Mouse (Mus musculus): ENCODE measurements at regions not wholly inside any gene's neighbourhood (a gene's known extent, or its start where the extent isn't known, plus 50 kb on each side); places are given as distances from the start of the nearest gene placed in this dataset.

DNA sequence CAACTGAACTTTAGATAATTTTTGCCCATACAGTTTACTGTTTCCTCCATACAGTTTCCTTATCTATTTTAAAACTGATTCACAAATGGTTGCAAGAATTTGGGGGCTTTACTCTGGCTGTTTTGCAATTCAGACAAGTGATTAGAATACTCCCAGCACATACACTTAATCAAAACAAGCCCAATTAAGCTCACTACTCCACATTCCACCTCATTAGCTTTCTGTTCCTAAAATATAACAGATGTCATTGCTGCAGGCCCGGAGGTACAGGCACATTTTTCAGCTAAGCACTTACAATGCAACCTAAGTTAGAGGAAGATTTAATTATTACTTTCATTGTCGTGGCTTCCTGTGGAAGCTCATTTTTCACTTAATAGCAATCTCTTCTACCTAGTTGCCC is 526.9 kb upstream of the Apob start:
- no peak for ATAC-seq (replicated peaks; ENCODE audit: low FRiP score, low read depth)
- no peak for TF ChIP-seq CTCF (IDR thresholded peaks at IDR 0.05; ENCODE audit: low read depth)
- Histone ChIP-seq H3K9ac (ENCODE audit: low read depth, low read length) (no peak overlapping the region), H3K9me3 (replicated peaks; ENCODE audit: low read length) (no peaks in the 10 kb centered on the region), H3K4me1 (replicated peaks; ENCODE audit: insufficient read depth, low read length) (no peaks in the 10 kb centered on the region), H3K4me3 (replicated peaks; ENCODE audit: low read depth, low read length) (no peak overlapping the region), H3K4me2 (ENCODE audit: low read length) (no peak overlapping the region), H3K27me3 (ENCODE audit: insufficient read depth, low read length) (no peaks in the 10 kb centered on the region), H3K36me3 (ENCODE audit: insufficient read depth, low read length) (no peaks in the 10 kb centered on the region), H3K27ac (no peak overlapping the region)
- no peak for DNase-seq (ENCODE audit: low spot score)
- 37% methylated on average over 2 of the region's 2 CpGs for WGBS

DNA sequence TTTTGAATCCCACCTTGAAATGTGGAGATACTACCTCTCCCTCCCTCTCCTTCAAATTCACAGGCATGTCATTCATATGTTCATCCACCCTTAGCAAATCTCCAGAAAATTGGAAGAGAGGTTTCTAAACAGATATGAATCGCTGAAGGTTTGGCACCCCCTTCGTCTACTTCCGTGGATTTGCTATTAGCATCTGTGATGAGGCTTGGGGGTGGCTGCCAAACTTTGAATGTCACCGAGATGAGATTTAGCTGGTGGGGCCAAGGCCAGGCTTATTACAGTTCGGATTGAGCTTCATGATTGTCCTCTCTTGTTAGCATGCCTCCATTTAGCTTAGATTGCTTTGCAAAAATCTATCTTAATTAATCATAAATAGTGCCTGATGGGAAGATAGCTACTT is 520.4 kb upstream of the Apob start:
- 76% methylated on average over 5 of the region's 5 CpGs for WGBS
- DNase-seq (ENCODE audit: low spot score) (no peak), ATAC-seq (replicated peaks; ENCODE audit: low FRiP score, low read depth) (no peak)
- H3K9me3 ChIP-seq (replicated peaks; ENCODE audit: low read length) = no peaks in the 10 kb centered on the region
- H3K4me3 ChIP-seq (replicated peaks; ENCODE audit: low read depth, low read length) = no peak overlapping the region
- no peaks in the 10 kb centered on the region for H3K4me1 ChIP-seq (replicated peaks; ENCODE audit: insufficient read depth, low read length)
- no peaks in the 10 kb centered on the region for H3K27me3 ChIP-seq (ENCODE audit: insufficient read depth, low read length)
- H3K9ac ChIP-seq (ENCODE audit: low read depth, low read length) = no peak overlapping the region
- TF ChIP-seq CTCF (IDR thresholded peaks at IDR 0.05; ENCODE audit: low read depth) = no peak
- no peaks in the 10 kb centered on the region for H3K36me3 ChIP-seq (ENCODE audit: insufficient read depth, low read length)
- no peak overlapping the region for H3K27ac ChIP-seq
- H3K4me2 ChIP-seq (ENCODE audit: low read length) = no peak overlapping the region

DNA sequence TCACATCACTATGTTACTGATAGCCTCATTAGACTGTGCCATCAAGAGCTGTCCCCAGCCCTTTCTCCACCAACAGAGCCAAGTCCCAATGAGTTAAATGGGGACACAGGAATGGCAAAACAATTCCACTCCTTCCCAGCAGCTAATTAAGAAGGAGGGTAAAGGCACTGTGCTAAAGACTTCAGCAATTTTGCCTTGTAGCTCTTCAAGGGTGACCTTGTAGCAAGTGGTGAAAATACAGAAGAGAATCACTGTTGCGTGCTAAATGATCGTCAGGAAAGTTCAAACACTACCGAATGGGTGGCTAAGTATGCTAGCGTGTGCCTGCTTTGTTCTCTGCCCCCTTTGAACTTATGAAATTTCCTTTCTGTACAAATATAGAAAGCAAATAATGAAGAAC is 519.9 kb upstream of the Apob start:
- H3K4me3 ChIP-seq (replicated peaks; ENCODE audit: low read depth, low read length) = no peak overlapping the region
- no peaks in the 10 kb centered on the region for H3K27me3 ChIP-seq (ENCODE audit: insufficient read depth, low read length)
- ATAC-seq (replicated peaks; ENCODE audit: low FRiP score, low read depth) = no peak
- H3K4me2 ChIP-seq (ENCODE audit: low read length) = no peak overlapping the region
- H3K27ac ChIP-seq = no peak overlapping the region
- WGBS = 66% methylated on average over 4 of the region's 4 CpGs
- DNase-seq (ENCODE audit: low spot score) = no peak
- no peaks in the 10 kb centered on the region for H3K36me3 ChIP-seq (ENCODE audit: insufficient read depth, low read length)
- no peak for TF ChIP-seq CTCF (IDR thresholded peaks at IDR 0.05; ENCODE audit: low read depth)
- H3K9ac ChIP-seq (ENCODE audit: low read depth, low read length) = no peak overlapping the region
- no peaks in the 10 kb centered on the region for H3K9me3 ChIP-seq (replicated peaks; ENCODE audit: low read length)
- H3K4me1 ChIP-seq (replicated peaks; ENCODE audit: insufficient read depth, low read length) = no peaks in the 10 kb centered on the region

DNA sequence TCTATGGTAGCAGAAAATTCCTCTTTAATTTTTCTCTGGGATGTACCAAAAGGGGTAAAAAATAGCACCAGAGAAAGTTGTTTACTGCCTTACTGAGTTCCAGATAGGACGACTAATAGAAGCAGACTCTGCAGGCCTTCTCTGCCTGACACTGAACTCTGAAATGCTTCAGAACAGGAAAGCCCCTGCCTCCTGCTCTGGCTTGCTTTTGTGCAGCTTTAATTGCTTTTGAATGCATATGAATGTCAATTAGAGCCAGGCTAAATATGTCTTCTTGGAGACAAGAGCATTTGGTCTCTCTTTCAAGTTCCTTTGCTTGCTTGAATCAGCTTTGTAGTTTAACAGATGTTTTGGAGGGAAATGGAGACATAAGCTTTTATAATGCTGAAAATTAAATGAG is 512.5 kb upstream of the Apob start:
- 22% methylated on average over 1 of the region's 1 CpGs for WGBS
- Histone ChIP-seq H3K36me3 (ENCODE audit: insufficient read depth, low read length) (no peaks in the 10 kb centered on the region), H3K27me3 (ENCODE audit: insufficient read depth, low read length) (no peaks in the 10 kb centered on the region), H3K27ac (no peak overlapping the region), H3K4me1 (replicated peaks; ENCODE audit: insufficient read depth, low read length) (no peaks in the 10 kb centered on the region), H3K9ac (ENCODE audit: low read depth, low read length) (no peak overlapping the region), H3K4me2 (ENCODE audit: low read length) (no peak overlapping the region), H3K9me3 (replicated peaks; ENCODE audit: low read length) (no peaks in the 10 kb centered on the region), H3K4me3 (replicated peaks; ENCODE audit: low read depth, low read length) (no peak overlapping the region)
- ATAC-seq (replicated peaks; ENCODE audit: low FRiP score, low read depth) = no peak
- no peak for TF ChIP-seq CTCF (IDR thresholded peaks at IDR 0.05; ENCODE audit: low read depth)
- DNase-seq (ENCODE audit: low spot score) = no peak

DNA sequence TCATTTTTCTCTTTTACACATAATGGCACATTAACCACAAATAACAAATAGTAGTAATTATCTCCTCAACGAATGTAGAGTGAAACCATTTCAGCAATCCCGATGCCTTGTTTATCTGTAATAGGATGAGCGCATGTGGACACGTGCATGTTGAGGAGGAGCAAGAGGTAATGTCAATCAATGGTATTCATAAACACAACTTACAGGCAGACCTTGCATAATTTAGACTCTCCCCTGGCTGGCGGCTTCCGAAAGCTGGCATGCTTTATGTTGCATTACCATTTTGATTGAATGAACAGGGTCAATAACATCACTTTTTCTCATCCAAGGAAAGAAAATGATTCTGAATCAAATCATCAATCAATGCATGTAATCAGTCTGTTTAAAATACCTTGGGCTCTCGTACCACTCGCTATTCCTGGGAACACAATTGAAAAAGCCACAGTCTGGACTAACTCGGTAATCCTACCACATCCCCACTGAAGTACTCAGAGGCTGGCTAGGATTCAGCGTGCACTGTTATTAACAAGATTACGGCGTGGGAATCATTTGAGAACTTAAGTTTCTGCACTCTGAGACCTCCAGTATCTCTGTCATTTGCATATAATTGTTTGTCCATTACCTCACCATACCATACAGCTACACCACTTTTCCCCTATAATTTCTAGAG is 464.7 kb upstream of the Apob start:
- no peaks in the 10 kb centered on the region for H3K27me3 ChIP-seq (ENCODE audit: insufficient read depth, low read length)
- H3K4me1 ChIP-seq (replicated peaks; ENCODE audit: insufficient read depth, low read length) = no peaks in the 10 kb centered on the region
- ATAC-seq (replicated peaks; ENCODE audit: low FRiP score, low read depth) (no peak), DNase-seq (ENCODE audit: low spot score) (no peak)
- H3K4me3 ChIP-seq (replicated peaks; ENCODE audit: low read depth, low read length) = no peak overlapping the region
- H3K36me3 ChIP-seq (ENCODE audit: insufficient read depth, low read length) = no peaks in the 10 kb centered on the region
- no peak overlapping the region for H3K27ac ChIP-seq
- H3K9ac ChIP-seq (ENCODE audit: low read depth, low read length) = no peak overlapping the region
- no peak overlapping the region for H3K4me2 ChIP-seq (ENCODE audit: low read length)
- 89% methylated on average over 12 of the region's 12 CpGs for WGBS
- no peak for TF ChIP-seq CTCF (IDR thresholded peaks at IDR 0.05; ENCODE audit: low read depth)
- H3K9me3 ChIP-seq (replicated peaks; ENCODE audit: low read length) = no peaks in the 10 kb centered on the region

DNA sequence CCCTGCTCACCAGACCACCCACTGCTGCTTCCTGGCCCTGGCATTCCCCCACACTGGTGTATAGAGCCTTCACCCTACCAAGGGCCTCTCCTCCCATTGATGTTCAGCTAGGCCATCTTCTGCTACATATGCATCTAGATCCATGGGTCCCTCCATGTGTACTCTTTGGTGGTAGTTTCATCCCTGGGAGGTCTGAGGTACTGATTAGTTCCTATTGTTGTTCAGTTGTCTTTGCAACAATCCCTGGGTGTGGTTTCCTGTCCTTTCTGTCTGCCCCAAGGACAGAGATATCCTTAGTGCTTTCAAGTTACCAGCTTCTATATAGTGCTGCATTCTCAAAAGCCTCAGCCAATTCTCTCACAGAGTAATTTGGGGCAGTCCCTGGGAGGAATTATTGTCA is 440.1 kb upstream of the Apob start:
- no peak overlapping the region for H3K4me3 ChIP-seq (replicated peaks; ENCODE audit: low read depth, low read length)

More for the DNA sequence above, 440.1 kb upstream of the Apob start:
- H3K27me3 ChIP-seq (ENCODE audit: insufficient read depth, low read length) = no peaks in the 10 kb centered on the region
- no peaks in the 10 kb centered on the region for H3K36me3 ChIP-seq (ENCODE audit: insufficient read depth, low read length)
- H3K9me3 ChIP-seq (replicated peaks; ENCODE audit: low read length) = no peaks in the 10 kb centered on the region
- ATAC-seq (replicated peaks; ENCODE audit: low FRiP score, low read depth) (no peak), DNase-seq (ENCODE audit: low spot score) (no peak)
- H3K9ac ChIP-seq (ENCODE audit: low read depth, low read length) = no peak overlapping the region
- H3K4me2 ChIP-seq (ENCODE audit: low read length) = no peak overlapping the region
- no peaks in the 10 kb centered on the region for H3K4me1 ChIP-seq (replicated peaks; ENCODE audit: insufficient read depth, low read length)
- no peak for TF ChIP-seq CTCF (IDR thresholded peaks at IDR 0.05; ENCODE audit: low read depth)
- no peak overlapping the region for H3K27ac ChIP-seq
